Mouse (Mus musculus): ENCODE results near the gene Il17rc. TPM values are rescaled to one million over a fixed set of nuclear protein-coding genes. Genes with fewer than 3 reads are reported as not detected.

The Il17rc gene
- polyA plus RNA-seq (2012; rRNA removed): 212 and 257 TPM in 2 replicates

GRCm38 (mm10) chr6:113471297-113471936 lies at the start of gene Il17rc:
Il17rc (plus strand) TSS chr6:113471427.

GRCm38 (mm10) chr6:113435664-113436205 lies 35.5 kb upstream of the Il17rc start, which contains the start of gene Cidec:
Cidec (minus strand) TSS chr6:113435760.

GRCm38 (mm10) chr6:113442442-113443090 lies 28.7 kb upstream of the Il17rc start, which contains the start of gene Jagn1:
Jagn1 (plus strand) TSS chr6:113442569.

GRCm38 (mm10) chr6:113457952-113458534 lies 13.2 kb upstream of the Il17rc start, which contains the start of gene Il17re:
Il17re (plus strand) TSS chr6:113458484.

GRCm38 (mm10) chr6:113483100-113483615 lies 11.9 kb downstream of the Il17rc start, which contains the start of gene Creld1:
Creld1 (plus strand) TSS chr6:113483297.

DNA sequence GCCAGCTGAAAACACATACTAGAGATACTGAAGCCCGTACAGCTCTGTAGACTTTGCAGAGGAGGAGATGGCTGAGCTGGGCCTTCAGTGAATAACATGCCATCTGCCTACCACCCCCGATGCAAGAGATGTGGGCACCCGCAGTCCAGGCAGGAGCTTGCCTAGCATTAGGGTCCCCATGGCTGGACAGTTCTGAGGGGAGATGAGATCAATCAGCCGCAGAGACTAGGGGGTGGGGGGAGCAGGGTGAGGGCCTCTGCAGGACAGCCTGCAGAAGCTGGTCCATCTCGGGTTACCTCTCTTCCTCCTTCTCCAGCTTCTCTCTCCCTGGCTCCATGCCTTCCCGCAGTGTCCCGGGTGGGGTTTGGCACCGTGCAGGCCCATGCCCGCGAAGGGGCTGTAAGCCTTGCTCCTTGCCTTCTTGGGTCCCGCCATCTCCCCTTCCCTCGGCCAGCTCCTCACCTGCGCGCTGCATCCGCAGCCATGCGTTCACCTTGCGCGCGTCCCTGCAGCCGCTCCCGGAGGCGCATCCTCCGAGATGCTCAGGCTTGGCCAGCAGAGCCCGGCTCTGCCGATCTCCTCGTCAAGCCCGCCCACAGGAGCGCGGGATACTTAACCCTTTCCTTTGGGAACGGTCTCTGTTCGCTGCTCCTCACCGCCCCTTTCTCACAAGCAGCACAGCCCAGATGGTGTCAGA lies 30.3 kb downstream of the Il17rc start, which contains the start of gene Prrt3:
TSS of gene Prrt3 (minus strand) at position 544 of the 697 bp plus-strand sequence.

DNA sequence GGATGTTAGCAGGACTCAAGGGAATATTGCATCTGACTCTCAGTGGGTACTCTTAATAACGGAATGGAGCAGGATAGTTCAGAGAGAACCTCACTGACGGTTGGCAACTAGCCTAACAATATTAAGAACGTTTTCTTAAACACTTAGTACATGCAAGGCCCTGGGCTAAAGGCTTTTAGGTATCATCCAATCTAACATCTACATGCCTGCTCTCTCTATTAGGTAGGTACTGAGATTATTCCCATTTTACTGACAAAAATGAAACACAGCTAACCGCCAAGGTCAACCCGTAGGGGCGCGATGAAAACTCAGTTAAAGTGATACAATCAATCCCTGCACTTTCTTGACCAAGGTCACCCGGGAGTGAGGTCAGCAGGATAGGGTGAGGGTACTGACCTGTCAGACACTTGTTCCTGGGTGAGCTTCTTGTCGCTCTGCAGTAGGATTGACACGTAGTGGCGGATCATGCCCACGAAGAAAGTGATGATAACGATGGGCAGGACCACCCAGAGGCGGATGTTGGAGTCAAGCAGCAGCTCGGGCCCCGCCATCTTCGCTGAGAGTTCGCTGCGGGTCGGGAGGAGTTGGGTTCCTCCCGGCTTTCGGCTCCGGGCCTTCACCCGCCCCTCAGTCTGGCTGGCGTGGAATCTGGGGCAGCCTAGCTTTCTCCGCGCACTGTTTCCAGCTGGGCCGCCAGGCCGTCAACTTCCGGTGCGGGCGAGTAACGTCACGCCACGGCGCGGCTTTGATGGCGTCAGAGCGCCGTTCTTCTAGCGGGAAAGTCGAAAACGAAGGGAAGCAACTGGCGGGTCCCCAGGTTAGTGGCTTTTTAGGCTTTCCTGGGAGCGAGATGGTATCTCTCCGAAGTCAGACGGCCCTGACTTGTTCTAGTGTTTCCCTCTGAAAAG lies 60.0 kb downstream of the Il17rc start, which contains the start of the genes Emc3 and Fancd2:
TSS of gene Emc3 (minus strand) at position 721 of the 908 bp plus-strand sequence.
TSS of gene Fancd2 (plus strand) at position 751 of the 908 bp plus-strand sequence.

Other genes with a start within 250 kb of the Il17rc start
- 31.6 and 32.2 TPM in 2 replicates for gene Mtmr14, start 233.6 kb upstream of the Il17rc start, polyA plus RNA-seq (2012; rRNA removed)
- gene Cpne9, start 189.1 kb upstream of the Il17rc start, polyA plus RNA-seq (2012; rRNA removed): not detected in 2 replicates
- gene Brpf1, start 164.3 kb upstream of the Il17rc start, polyA plus RNA-seq (2012; rRNA removed): 5.8 and 7.2 TPM in 2 replicates
- gene Ogg1, start 144.5 kb upstream of the Il17rc start, polyA plus RNA-seq (2012; rRNA removed): 5.8 and 6.4 TPM in 2 replicates
- gene Camk1, start 127.4 kb upstream of the Il17rc start, polyA plus RNA-seq (2012; rRNA removed): 22.2 and 23.6 TPM in 2 replicates
- 8.7 and 11.1 TPM in 2 replicates for gene Tada3, start 93.5 kb upstream of the Il17rc start, polyA plus RNA-seq (2012; rRNA removed)
- 41.2 and 47.5 TPM in 2 replicates for gene Arpc4, start 93.3 kb upstream of the Il17rc start, polyA plus RNA-seq (2012; rRNA removed)
- 5.5 and 6.9 TPM in 2 replicates for gene Ttll3, start 82.2 kb upstream of the Il17rc start, polyA plus RNA-seq (2012; rRNA removed)
- gene Rpusd3, start 52.1 kb upstream of the Il17rc start, polyA plus RNA-seq (2012; rRNA removed): 27.0 and 55.6 TPM in 2 replicates
- gene Cidec, start 35.7 kb upstream of the Il17rc start, polyA plus RNA-seq (2012; rRNA removed): 36.8 and 48.6 TPM in 2 replicates
- 31.7 and 33.8 TPM in 2 replicates for gene Jagn1, start 28.9 kb upstream of the Il17rc start, polyA plus RNA-seq (2012; rRNA removed)
- 44.5 and 106 TPM in 2 replicates for gene Il17re, start 12.9 kb upstream of the Il17rc start, polyA plus RNA-seq (2012; rRNA removed)
- 6.5 and 8.5 TPM in 2 replicates for gene Creld1, start 11.9 kb downstream of the Il17rc start, polyA plus RNA-seq (2012; rRNA removed)
- gene Prrt3, start 30.5 kb downstream of the Il17rc start, polyA plus RNA-seq (2012; rRNA removed): 0.10 TPM in 1 of 2 replicates, not detected in the other
- gene Emc3, start 60.2 kb downstream of the Il17rc start, polyA plus RNA-seq (2012; rRNA removed): 12.8 and 13.2 TPM in 2 replicates
- gene Fancd2, start 60.3 kb downstream of the Il17rc start, polyA plus RNA-seq (2012; rRNA removed): 0.50 and 0.67 TPM in 2 replicates
- not detected in 2 replicates for gene Fancd2os, start 129.3 kb downstream of the Il17rc start, polyA plus RNA-seq (2012; rRNA removed)
- gene Brk1, start 133.3 kb downstream of the Il17rc start, polyA plus RNA-seq (2012; rRNA removed): 58.4 and 60.6 TPM in 2 replicates
- gene Vhl, start 152.5 kb downstream of the Il17rc start, polyA plus RNA-seq (2012; rRNA removed): 5.0 and 5.8 TPM in 2 replicates
- gene Irak2, start 167.0 kb downstream of the Il17rc start, polyA plus RNA-seq (2012; rRNA removed): 13.4 and 15.3 TPM in 2 replicates
- 12.2 and 12.3 TPM in 2 replicates for gene Tatdn2, start 225.6 kb downstream of the Il17rc start, polyA plus RNA-seq (2012; rRNA removed)
- gene Ghrl, start 248.5 kb downstream of the Il17rc start, polyA plus RNA-seq (2012; rRNA removed): 849 and 1,043 TPM in 2 replicates

All from stomach, adult 2 months (tissue).